ENCODE assay signal across 8 mouse cellular contexts in the genomic region with DNA sequence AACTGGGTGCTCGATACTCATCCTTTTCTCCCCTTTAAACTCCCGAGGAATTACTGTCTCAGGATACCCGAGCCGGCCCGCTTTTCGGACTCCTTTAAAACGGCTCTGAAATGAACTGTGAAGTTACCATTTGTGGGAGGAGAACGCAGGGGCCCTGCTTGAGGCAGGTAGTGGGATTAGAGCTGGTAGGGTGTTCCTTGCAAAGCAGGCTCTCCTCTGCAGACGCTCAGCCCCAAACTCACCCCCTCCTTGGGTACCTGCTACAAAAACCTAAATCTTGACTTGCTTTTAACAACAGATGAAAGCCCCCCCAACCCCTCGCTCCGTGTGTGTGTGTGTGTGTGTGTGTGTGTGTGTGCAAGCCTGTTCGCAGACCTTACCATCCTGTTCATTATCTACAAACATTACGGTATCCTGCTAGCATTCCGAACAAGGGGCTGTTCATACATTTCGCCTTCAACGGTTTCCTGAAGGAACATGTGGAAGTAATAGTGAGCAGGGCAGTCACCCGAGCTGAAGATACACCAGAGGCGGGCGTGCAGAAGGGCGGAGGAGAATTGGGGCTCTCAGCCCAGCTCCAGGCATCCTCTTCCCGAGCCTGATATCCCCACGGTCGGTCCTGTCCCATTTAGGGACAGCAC. TPM values are rescaled to one million over a fixed set of nuclear protein-coding genes. Genes with fewer than 3 reads are reported as not detected.
A peak's percentile ranks its signal among the peaks of the same experiment; 100 is the strongest.
DNase-seq lines count a peak whose midpoint lies in the region; ATAC-seq and TF ChIP-seq lines count a peak whose summit lies in the region.

No protein-coding gene starts in this region.

- H3K27ac ChIP-seq in kidney, embryonic 16.5 days (ENCODE audit: low read length), result peak overlapping the region; percentile 59
- peak overlapping the region; percentile 100 for H3K27ac ChIP-seq in embryonic facial prominence, embryonic 12.5 days
- H3K27ac ChIP-seq in hindbrain, embryonic 11.5 days (ENCODE audit: low read depth, low read length), result 0 out of 2 replicates have a peak overlapping the region, but pooled peaks have one; percentile 5
- H3K27ac ChIP-seq in neural tube, embryonic 11.5 days (ENCODE audit: low read depth, low read length), result peak overlapping the region; percentile 69
- H3K27ac ChIP-seq in thymus, adult 2 months (ENCODE audit: control insufficient read depth, insufficient read depth, low read length), result no peak overlapping the region

- TF ChIP-seq CTCF in thymus, adult 2 months (IDR thresholded peaks at IDR 0.05; ENCODE audit: borderline replicate concordance, control insufficient read depth, extremely low read depth, insufficient read depth, low read length, poor library complexity), result no peak

- H3K4me1 ChIP-seq in kidney, embryonic 16.5 days (ENCODE audit: insufficient read depth, low read length), result peaks cover 41% of the 10 kb centered on the region
- H3K4me1 ChIP-seq in embryonic facial prominence, embryonic 12.5 days, result peaks cover 28% of the 10 kb centered on the region
- H3K4me1 ChIP-seq in hindbrain, embryonic 11.5 days (replicated peaks; ENCODE audit: control insufficient read depth, insufficient read depth, low read length), result peaks cover 9% of the 10 kb centered on the region; the same call in 1 of the 2 replicates
- peaks cover 29% of the 10 kb centered on the region for H3K4me1 ChIP-seq in neural tube, embryonic 11.5 days (ENCODE audit: control insufficient read depth, insufficient read depth, low read length)
- no peaks in the 10 kb centered on the region for H3K4me1 ChIP-seq in thymus, adult 2 months (replicated peaks; ENCODE audit: control insufficient read depth, insufficient read depth, low read length)

- DNase-seq in kidney, adult 8-10 months, result no peak
- DNase-seq in hindbrain, embryonic 11.5 days (ENCODE audit: low spot score), result peak; percentile 66
- DNase-seq in neural tube, embryonic 11.5 days (ENCODE audit: low spot score), result peak; percentile 70
- DNase-seq in adrenal gland, adult 8-10 months, result no peak
- no peak for DNase-seq in thymus, adult 2 months
- no peak for DNase-seq in adrenal gland, adult (ENCODE audit: inconsistent age in 2 of 2, low spot score in 1 of 2)

- 1% methylated on average over 23 of the region's 23 CpGs for WGBS in kidney, embryonic 16.5 days
- 2% methylated on average over 23 of the region's 23 CpGs for WGBS in embryonic facial prominence, embryonic 12.5 days
- WGBS in hindbrain, embryonic 11.5 days, result 2% methylated on average over 23 of the region's 23 CpGs
- under 1% methylated on average over 23 of the region's 23 CpGs for WGBS in neural tube, embryonic 11.5 days
- WGBS in thymus, adult 2 months, result 7% methylated on average over 23 of the region's 23 CpGs

- no peak for TF ChIP-seq POLR2A in thymus, adult 2 months (IDR thresholded peaks at IDR 0.05; ENCODE audit: control insufficient read depth, extremely low read depth, insufficient read depth, low read length, poor library complexity)

- H3K4me2 ChIP-seq in kidney, embryonic 16.5 days (replicated peaks; ENCODE audit: low read depth, low read length), result peak overlapping the region; percentile 50
- peak overlapping the region; percentile 63 for H3K4me2 ChIP-seq in embryonic facial prominence, embryonic 12.5 days (replicated peaks)
- H3K4me2 ChIP-seq in hindbrain, embryonic 11.5 days (replicated peaks; ENCODE audit: low read depth, low read length), result peak overlapping the region; percentile 31; the same call in 1 of the 2 replicates
- peak overlapping the region; percentile 37 for H3K4me2 ChIP-seq in neural tube, embryonic 11.5 days (ENCODE audit: low read depth)

- no peaks in the 10 kb centered on the region for H3K9me3 ChIP-seq in kidney, embryonic 16.5 days (ENCODE audit: low read length)
- H3K9me3 ChIP-seq in embryonic facial prominence, embryonic 12.5 days, result no peaks in the 10 kb centered on the region
- H3K9me3 ChIP-seq in hindbrain, embryonic 11.5 days (ENCODE audit: control insufficient read depth, low read length), result no peaks in the 10 kb centered on the region
- H3K9me3 ChIP-seq in neural tube, embryonic 11.5 days (ENCODE audit: control insufficient read depth, low read length), result no peaks in the 10 kb centered on the region

- no peaks in the 10 kb centered on the region for H3K36me3 ChIP-seq in kidney, embryonic 16.5 days (ENCODE audit: insufficient read depth, low read length)
- no peaks in the 10 kb centered on the region for H3K36me3 ChIP-seq in embryonic facial prominence, embryonic 12.5 days
- H3K36me3 ChIP-seq in hindbrain, embryonic 11.5 days (ENCODE audit: control insufficient read depth, insufficient read depth, low read length), result no peaks in the 10 kb centered on the region
- no peaks in the 10 kb centered on the region for H3K36me3 ChIP-seq in neural tube, embryonic 11.5 days (ENCODE audit: control insufficient read depth, insufficient read depth, low read length)
- no peaks in the 10 kb centered on the region for H3K36me3 ChIP-seq in thymus, adult 2 months (ENCODE audit: control insufficient read depth, insufficient read depth, low read length)

- 0 out of 2 replicates have a peak overlapping the region, but pooled peaks have one; percentile 42 for H3K9ac ChIP-seq in kidney, embryonic 16.5 days (replicated peaks; ENCODE audit: low read length)
- H3K9ac ChIP-seq in embryonic facial prominence, embryonic 12.5 days, result 0 out of 2 replicates have a peak overlapping the region, but pooled peaks have one; percentile 30
- H3K9ac ChIP-seq in hindbrain, embryonic 11.5 days (ENCODE audit: low read depth, low read length), result no peak overlapping the region
- no peak overlapping the region for H3K9ac ChIP-seq in neural tube, embryonic 11.5 days (ENCODE audit: low read length)

- peaks cover 82% of the 10 kb centered on the region for H3K27me3 ChIP-seq in kidney, embryonic 16.5 days (ENCODE audit: insufficient read depth, low read length)
- no peaks in the 10 kb centered on the region; the same call in 1 of the 2 replicates for H3K27me3 ChIP-seq in embryonic facial prominence, embryonic 12.5 days
- peaks cover 69% of the 10 kb centered on the region for H3K27me3 ChIP-seq in hindbrain, embryonic 11.5 days (ENCODE audit: control insufficient read depth, insufficient read depth, low read length)
- H3K27me3 ChIP-seq in neural tube, embryonic 11.5 days (ENCODE audit: control insufficient read depth, insufficient read depth, low read length), result peaks cover 79% of the 10 kb centered on the region
- H3K27me3 ChIP-seq in thymus, adult 2 months (ENCODE audit: control insufficient read depth, insufficient read depth, low read length), result peaks cover 28% of the 10 kb centered on the region

- ATAC-seq in kidney, embryonic 16.5 days (ENCODE audit: low FRiP score, low TSS enrichment), result no peak
- peak; percentile 45; the same call in 1 of the 2 replicates for ATAC-seq in embryonic facial prominence, embryonic 12.5 days (ENCODE audit: insufficient number of reproducible peaks, insufficient read depth, low FRiP score, low TSS enrichment)
- ATAC-seq in hindbrain, embryonic 11.5 days (ENCODE audit: low FRiP score), result no peak
- ATAC-seq in neural tube, embryonic 11.5 days (ENCODE audit: insufficient read depth, low FRiP score, low TSS enrichment), result no peak

- peak overlapping the region; percentile 57 for H3K4me3 ChIP-seq in kidney, embryonic 16.5 days (ENCODE audit: low read length)
- peak overlapping the region; percentile 79 for H3K4me3 ChIP-seq in embryonic facial prominence, embryonic 12.5 days
- no peak overlapping the region for H3K4me3 ChIP-seq in hindbrain, embryonic 11.5 days (ENCODE audit: low read depth, low read length)
- H3K4me3 ChIP-seq in neural tube, embryonic 11.5 days (ENCODE audit: low read depth, low read length), result peak overlapping the region; percentile 23; the same call in 1 of the 2 replicates
- H3K4me3 ChIP-seq in thymus, adult 2 months (ENCODE audit: control insufficient read depth, insufficient read depth, low read length), result no peak overlapping the region

RNA-seq across cellular contexts. Expression of gene Pdgfra, which starts 1.6 kb away (rescaled TPM):
- polyA plus RNA-seq in kidney, embryonic 16.5 days (2015; fragmentation: Nextera tagmentation; extraction: Ambion mirVana), result 47.1 and 47.9 TPM in 2 replicates
- polyA plus RNA-seq in embryonic facial prominence, embryonic 12.5 days (2016; fragmentation: Nextera tagmentation; extraction: Ambion mirVana), result 125 and 127 TPM in 2 replicates
- polyA plus RNA-seq in hindbrain, embryonic 11.5 days (2014; fragmentation: Nextera tagmentation; extraction: Ambion mirVana), result 26.5 and 29.3 TPM in 2 replicates
- 39.6 and 43.2 TPM in 2 replicates for polyA plus RNA-seq in neural tube, embryonic 11.5 days (2014; fragmentation: Nextera tagmentation; extraction: Ambion mirVana)
- total RNA-seq in adrenal gland, adult 8-10 months (2022), result 10 to 100 TPM; 40.5 to 55.6 (median 45.9) TPM
- 1.8 and 3.4 TPM in 2 replicates for polyA plus RNA-seq in thymus, adult 2 months (2012; rRNA removed)

Comparison
In these comparisons a context has a peak if more than half of its experiments do, and no peak if none do; other contexts are left out.
1. H3K4me3 ChIP-seq: peak in kidney, embryonic 16.5 days (single experiment), embryonic facial prominence, embryonic 12.5 days (single experiment) and neural tube, embryonic 11.5 days (single experiment); none in hindbrain, embryonic 11.5 days (single experiment) and thymus, adult 2 months (single experiment).
2. H3K9ac ChIP-seq: peak in kidney, embryonic 16.5 days (single experiment) and embryonic facial prominence, embryonic 12.5 days (single experiment); none in hindbrain, embryonic 11.5 days (single experiment) and neural tube, embryonic 11.5 days (single experiment).
3. DNase-seq: peak in hindbrain, embryonic 11.5 days (single experiment) and neural tube, embryonic 11.5 days (single experiment); none in kidney, adult 8-10 months (0 of 2), adrenal gland, adult 8-10 months (single experiment), thymus, adult 2 months (single experiment) and adrenal gland, adult (0 of 2).
4. Peak in every context shown above with its lines, with median percentiles within 50 percentile points of each other: H3K4me2 ChIP-seq.